Comparison of ENCODE assay signal across 7 mouse cellular contexts in the genomic region with DNA sequence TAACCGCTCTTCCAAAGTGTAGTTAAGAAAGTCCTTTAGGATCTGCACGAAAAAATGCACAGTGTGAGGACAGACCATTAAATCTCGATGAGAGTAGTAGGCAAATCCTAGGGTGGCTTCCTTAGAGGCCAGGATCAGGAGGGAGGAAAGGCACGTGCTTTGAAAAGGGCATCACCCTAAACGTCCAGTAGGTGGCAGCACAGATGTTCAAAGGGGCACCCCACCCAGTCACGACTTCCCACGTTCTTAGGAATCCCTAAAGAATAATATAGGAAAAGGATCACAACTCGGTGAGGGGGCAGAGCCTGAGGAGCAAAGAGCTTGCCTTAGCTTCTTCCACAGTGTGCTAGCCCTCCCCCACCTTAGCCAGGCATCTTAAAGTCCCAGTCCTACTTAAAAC. TPM values are rescaled to one million over a fixed set of nuclear protein-coding genes. Genes with fewer than 3 reads are reported as not detected.
DNase-seq lines count a peak whose midpoint lies in the region; ATAC-seq and TF ChIP-seq lines count a peak whose summit lies in the region.

No protein-coding gene starts in this region.

- WGBS in hindbrain, embryonic 16.5 days = 13% methylated on average over 8 of the region's 8 CpGs

- H3K9me3 ChIP-seq in hindbrain, embryonic 16.5 days (ENCODE audit: control insufficient read depth, low read length) = no peaks in the 10 kb centered on the region

- H3K27ac ChIP-seq in hindbrain, embryonic 16.5 days (ENCODE audit: low read depth, low read length) = no peak overlapping the region
- peak overlapping the region; percentile 87; the same call in 1 of the 2 replicates for H3K27ac ChIP-seq in left cerebral cortex, adult 2 months

- TF ChIP-seq CTCF in left cerebral cortex, adult 2 months (IDR thresholded peaks at IDR 0.05) = peak; percentile 88

- peaks cover 13% of the 10 kb centered on the region; the same call in 1 of the 2 replicates for H3K36me3 ChIP-seq in hindbrain, embryonic 16.5 days (ENCODE audit: control insufficient read depth, insufficient read depth, low read length)

- peak; percentile 79 to 85 for DNase-seq in cerebellum, postnatal 36 days
- DNase-seq in frontal cortex, postnatal 36 days (ENCODE audit: low spot score in 2 of 2) = peak; percentile 72 to 81
- DNase-seq in left cerebral cortex, adult 2 months (ENCODE audit: extremely low spot score in 1 of 2, low spot score in 2 of 2) = peak; percentile 73 to 77
- peak; percentile 81 to 82 for DNase-seq in right cerebral cortex, adult 2 months (ENCODE audit: low spot score in 2 of 2)

- H3K9ac ChIP-seq in hindbrain, embryonic 16.5 days (ENCODE audit: low read depth, low read length) = no peak overlapping the region

- ATAC-seq in activated CD4-positive, CD25-positive, alpha-beta regulatory T cell, adult 4 months = peak; percentile 14
- ATAC-seq in hindbrain, embryonic 16.5 days = peak; percentile 27; the same call in 1 of the 2 replicates
- peak; percentile 22; the same call in 1 of the 2 replicates for ATAC-seq in megakaryocyte, adult 5-6 weeks (ENCODE audit: poor library complexity, severe bottlenecking)

- intact Hi-C loops in left cerebral cortex, adult 2 months (cut with DNase I) = loop anchor here (1.0 to 5.0 kb wide), 3 partner anchors 46 to 135 kb away; partner anchors contain the start of genes Necap1 and Slc2a3

- peaks cover 8% of the 10 kb centered on the region for H3K4me1 ChIP-seq in hindbrain, embryonic 16.5 days (ENCODE audit: control insufficient read depth, insufficient read depth, low read depth, low read length)

- H3K4me2 ChIP-seq in hindbrain, embryonic 16.5 days (ENCODE audit: low read length) = peak overlapping the region; percentile 57

- no peaks in the 10 kb centered on the region; the same call in none of the 2 replicates for H3K27me3 ChIP-seq in hindbrain, embryonic 16.5 days (replicated peaks; ENCODE audit: control insufficient read depth, insufficient read depth, low read length)

- peak overlapping the region; percentile 61 for H3K4me3 ChIP-seq in hindbrain, embryonic 16.5 days (ENCODE audit: low read length)
- peak overlapping the region; percentile 68 for H3K4me3 ChIP-seq in left cerebral cortex, adult 2 months

RNA-seq across cellular contexts. Expression of gene Nanog, which starts 32.7 kb away (rescaled TPM):
- polyA plus RNA-seq in activated CD4-positive, CD25-positive, alpha-beta regulatory T cell, adult 4 months (2017; shearing (Covaris generic)) = under 1 TPM in 1 of 2 experiments, not detected in 1; 0.22 TPM
- polyA plus RNA-seq in hindbrain, embryonic 16.5 days (2015; fragmentation: Nextera tagmentation; extraction: Ambion mirVana) = 0.08 and 0.25 TPM in 2 replicates
- total RNA-seq in left cerebral cortex, adult 2 months (2021) = not detected
- not detected in 2 replicates for total RNA-seq in megakaryocyte, adult 5-6 weeks (2015)
- not detected in 2 replicates for total RNA-seq in megakaryocyte, adult 5-6 weeks (2017)
